Mouse (Mus musculus) MEL (cell line): ENCODE measurements around the gene Rora.

ENCODE experiments used
- CTCF ChIP-seq, 3 experiments: IDR thresholded peaks in 2 of 3; conservative IDR thresholded peaks in 1 of 3; 2 replicates each; pipeline ENCODE4 v1.5.1; 2011 to 2012; ENCODE audit warnings: low read length in 3 of 3, low read depth in 2 of 3, mild to moderate bottlenecking in 2 of 3, improper control_type of control experiment in 1 of 3, inconsistent platforms in 1 of 3, mixed read lengths in 1 of 3, moderate library complexity in 1 of 3; ENCODE audit not compliant: control insufficient read depth in 1 of 3, insufficient read depth in 1 of 3, poor library complexity in 1 of 3, severe bottlenecking in 1 of 3
- ETS1 ChIP-seq: IDR thresholded peaks from 2 replicates; pipeline ENCODE4 v1.6.1; 2012; ENCODE audit warnings: low read depth, mild to moderate bottlenecking, inconsistent platforms, low read length, improper control_type of control experiment, moderate library complexity
- GATA1 ChIP-seq: IDR thresholded peaks from 2 replicates; pipeline ENCODE4 v1.6.1; 2011; ENCODE audit warnings: low read depth, low read length, improper control_type of control experiment
- MYC ChIP-seq: IDR thresholded peaks from 2 replicates; pipeline ENCODE4 v1.6.1; 2011; ENCODE audit warnings: low read depth, mild to moderate bottlenecking, low read length, improper control_type of control experiment, moderate library complexity
- NELFE ChIP-seq: IDR thresholded peaks from 2 replicates; pipeline ENCODE4 v1.6.1; 2011; ENCODE audit warnings: low read depth, low read length, improper control_type of control experiment
- POLR2A ChIP-seq, 2 experiments: IDR thresholded peaks; 2 replicates each; pipeline ENCODE4 v1.6.1; 2011 to 2012; ENCODE audit warnings: low read length in 2 of 2, mild to moderate bottlenecking in 2 of 2, control low read depth in 1 of 2, improper control_type of control experiment in 1 of 2, low read depth in 1 of 2, moderate library complexity in 1 of 2; ENCODE audit not compliant: control insufficient read depth in 1 of 2, insufficient read depth in 1 of 2, poor library complexity in 1 of 2
- POLR2AphosphoS2 ChIP-seq: IDR thresholded peaks from 2 replicates; pipeline ENCODE4 v1.6.1; 2011; ENCODE audit warnings: low read length, improper control_type of control experiment
- TAL1 ChIP-seq: IDR thresholded peaks from 2 replicates; pipeline ENCODE4 v1.6.1; 2012; ENCODE audit warnings: mild to moderate bottlenecking, inconsistent platforms, low read length, moderate library complexity, mixed read lengths
- ZMIZ1 ChIP-seq: IDR thresholded peaks from 2 replicates; pipeline ENCODE4 v1.6.1; 2012; ENCODE audit warnings: low read depth, mild to moderate bottlenecking, inconsistent platforms, low read length, improper control_type of control experiment, moderate library complexity

DNA sequence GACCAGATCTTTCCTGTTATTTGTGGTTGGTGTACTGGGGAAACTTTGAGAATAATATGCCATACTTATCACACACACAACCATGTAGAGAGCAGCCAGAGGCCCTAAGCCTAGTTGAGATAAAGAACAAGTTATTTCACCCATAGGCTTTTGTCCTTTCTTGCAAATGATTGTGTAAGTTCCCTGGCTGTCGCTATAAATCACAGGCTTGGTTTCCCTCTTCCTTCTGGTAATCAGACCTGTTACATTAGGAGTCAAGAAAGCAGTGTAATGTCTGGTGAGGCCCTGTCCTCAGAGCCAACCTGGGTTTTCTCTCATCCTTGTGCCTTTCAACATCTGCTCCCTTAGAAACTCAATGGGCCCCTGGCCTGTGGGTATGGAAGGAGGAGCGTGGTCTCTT, 222.7 kb downstream of the Rora start:
- TF ChIP-seq POLR2A (IDR thresholded peaks at IDR 0.05; ENCODE audit: control insufficient read depth in 1 of 2, insufficient read depth in 1 of 2, low read depth in 1 of 2, low read length in 2 of 2, poor library complexity in 1 of 2) (no peak), ZMIZ1 (no peak), GATA1 (no peak), CTCF (IDR thresholded peaks at IDR 0.05 in 2 of 3, conservative IDR thresholded peaks at IDR 0.05 in 1 of 3; ENCODE audit: control insufficient read depth in 1 of 3, insufficient read depth in 1 of 3, low read depth in 2 of 3, low read length in 3 of 3, poor library complexity in 1 of 3, severe bottlenecking in 1 of 3) (no peak), MYC (no peak), TAL1 (no peak), ETS1 (no peak), POLR2AphosphoS2 (no peak), NELFE (no peak)
